Mouse (Mus musculus): ENCODE data around the gene Ccdc73. TPM values are rescaled to one million over a fixed set of nuclear protein-coding genes. Genes with fewer than 3 reads are reported as not detected.
"Not testable (repeated sequence)": the region's sequence is repeated elsewhere in the genome, so short reads cannot be mapped to it uniquely, and the experiment has no call there.

Ccdc73 gene
- total RNA-seq, 2 experiments from 2014 or later = 3.9 to 4.2 TPM

DNA sequence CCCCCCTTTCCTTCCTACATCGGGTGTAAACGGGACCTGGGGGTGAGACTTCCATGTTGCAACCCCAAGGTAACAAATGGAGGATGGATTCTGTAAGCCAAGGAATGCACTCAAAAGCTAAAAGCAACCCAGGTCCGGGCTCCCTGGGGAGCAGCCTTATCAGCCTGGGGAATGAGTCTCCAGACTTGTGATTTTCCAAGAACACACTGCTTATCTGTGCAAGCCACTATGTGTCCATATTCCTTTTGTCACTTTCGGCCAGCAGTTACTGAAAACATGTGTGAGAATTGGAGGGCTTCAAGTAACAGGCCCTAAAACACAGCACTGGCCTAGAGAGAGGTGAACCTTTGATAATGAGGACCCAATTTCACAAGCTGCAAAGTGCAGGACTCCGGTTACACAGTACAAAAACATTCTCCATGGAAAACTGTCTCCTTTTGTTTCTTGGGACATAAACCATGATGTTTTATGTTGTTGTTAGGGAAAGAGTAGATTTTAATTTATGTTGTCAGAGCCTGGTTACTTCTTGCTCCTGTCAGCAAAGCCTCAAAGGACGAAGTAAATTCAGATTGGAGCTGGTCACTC is 155.5 kb downstream of the Ccdc73 start:
- no peak for DNase-seq (ENCODE audit: low spot score)
- intact Hi-C loops (cut with DNase I) = no loop called here

DNA sequence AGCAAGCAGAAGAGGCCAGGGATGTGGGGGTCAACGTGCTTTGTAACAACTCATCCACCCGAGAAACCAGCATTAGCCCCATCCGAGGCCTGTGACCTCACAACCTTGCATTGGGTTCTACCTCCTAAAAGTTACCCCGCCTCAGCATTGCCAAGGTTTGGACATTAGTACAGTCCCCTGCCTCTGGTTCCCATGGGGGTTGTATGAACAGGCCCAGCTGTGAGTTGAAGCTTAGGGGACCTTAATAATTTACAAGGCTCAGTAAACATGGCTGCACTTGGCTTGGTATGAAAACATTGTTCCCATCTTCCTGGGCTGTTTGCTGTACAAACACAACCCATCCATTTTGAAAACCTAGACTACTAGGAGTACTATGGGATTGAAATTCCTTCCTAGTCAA is 156.2 kb downstream of the Ccdc73 start:
- DNase-seq (ENCODE audit: low spot score) = no peak
- intact Hi-C loops (cut with DNase I) = no loop called here

DNA sequence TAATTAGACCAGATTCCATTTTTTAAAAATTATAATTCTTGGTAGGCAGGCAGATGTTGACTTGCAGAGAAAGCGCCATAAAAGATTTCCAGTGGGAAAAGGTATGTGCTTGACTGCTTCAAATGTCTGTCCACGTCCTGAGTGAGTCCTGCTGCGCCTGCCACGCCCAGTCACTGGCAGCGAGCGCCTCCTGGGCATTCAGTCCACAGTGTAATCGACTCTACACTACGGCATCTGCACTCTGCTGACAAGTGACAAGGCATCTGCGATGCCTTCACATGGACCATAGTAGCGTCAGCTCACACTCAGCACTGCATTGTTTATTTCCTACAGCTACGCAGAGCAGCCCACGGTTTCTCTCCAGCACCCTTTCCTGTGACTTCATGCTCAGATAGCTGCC is 158.0 kb downstream of the Ccdc73 start:
- DNase-seq (ENCODE audit: low spot score); intact Hi-C loops (cut with DNase I): not testable (repeated sequence)

- intact Hi-C loops (cut with DNase I) = no loop called here
- no peak for DNase-seq (ENCODE audit: low spot score)
Measured at GRCm38 (mm10) chr2:105026950-105027695, 159.5 kb downstream of the Ccdc73 start.

DNA sequence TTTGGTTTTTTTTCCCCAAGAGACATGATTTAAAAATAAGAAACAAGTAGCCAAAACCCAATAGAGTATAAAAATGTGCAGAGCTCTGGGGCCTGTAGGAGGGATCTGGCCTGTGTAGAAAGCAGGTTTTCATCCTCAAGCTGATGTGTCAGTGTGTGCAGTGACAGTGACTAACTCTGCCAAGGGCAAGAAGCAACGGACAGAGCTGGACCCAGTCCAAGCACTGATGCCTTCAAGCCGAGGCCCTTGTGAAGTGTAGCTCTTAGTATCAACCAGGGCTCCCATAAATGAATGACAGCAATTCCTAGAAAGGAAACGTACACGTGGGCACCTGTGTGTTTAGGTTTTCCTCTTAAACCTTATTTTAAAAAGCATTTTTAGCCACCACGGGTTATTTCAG is 161.2 kb downstream of the Ccdc73 start:
- intact Hi-C loops (cut with DNase I) = no loop called here
- no peak for DNase-seq (ENCODE audit: low spot score)

DNA sequence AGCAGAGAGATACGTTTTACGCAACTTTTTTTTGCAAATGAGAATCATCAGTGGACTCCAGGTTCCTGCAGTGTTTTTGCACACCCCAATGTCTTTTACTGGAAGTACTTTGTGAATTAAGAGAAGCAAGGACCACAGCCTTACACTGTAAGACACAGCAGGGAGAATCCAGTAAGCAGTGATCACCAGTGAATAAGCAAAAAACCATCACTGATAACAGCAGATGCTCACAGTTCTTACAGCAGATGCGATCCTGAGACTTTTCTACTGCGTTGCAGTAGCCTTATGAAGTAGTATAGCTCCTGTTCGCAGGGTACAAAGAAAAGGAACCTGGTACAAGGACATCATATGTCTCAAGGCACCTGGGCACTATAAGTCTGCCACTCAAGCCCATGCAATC is 162.9 kb downstream of the Ccdc73 start:
- no peak for DNase-seq (ENCODE audit: low spot score)
- intact Hi-C loops (cut with DNase I) = no loop called here

DNA sequence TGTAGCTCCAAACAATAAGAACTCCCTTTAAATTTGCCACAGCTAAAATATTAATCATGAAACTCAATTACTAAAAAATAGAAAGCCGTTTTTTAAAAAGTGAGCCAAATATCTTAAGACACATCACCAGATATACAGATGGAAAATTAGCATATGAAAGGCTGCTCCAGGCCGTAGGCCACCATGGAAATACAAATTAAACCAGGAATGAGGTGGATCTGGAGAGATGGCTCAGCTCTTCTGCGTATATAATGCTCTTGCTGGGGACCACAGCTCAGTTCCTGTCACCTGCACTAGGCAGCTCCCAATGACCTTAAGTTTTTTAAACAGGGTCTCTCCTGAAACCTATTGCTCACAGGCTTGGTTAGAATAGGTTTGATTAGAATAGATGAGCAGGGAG is 166.5 kb downstream of the Ccdc73 start:
- intact Hi-C loops (cut with DNase I) = no loop called here
- DNase-seq (ENCODE audit: low spot score) = no peak

DNA sequence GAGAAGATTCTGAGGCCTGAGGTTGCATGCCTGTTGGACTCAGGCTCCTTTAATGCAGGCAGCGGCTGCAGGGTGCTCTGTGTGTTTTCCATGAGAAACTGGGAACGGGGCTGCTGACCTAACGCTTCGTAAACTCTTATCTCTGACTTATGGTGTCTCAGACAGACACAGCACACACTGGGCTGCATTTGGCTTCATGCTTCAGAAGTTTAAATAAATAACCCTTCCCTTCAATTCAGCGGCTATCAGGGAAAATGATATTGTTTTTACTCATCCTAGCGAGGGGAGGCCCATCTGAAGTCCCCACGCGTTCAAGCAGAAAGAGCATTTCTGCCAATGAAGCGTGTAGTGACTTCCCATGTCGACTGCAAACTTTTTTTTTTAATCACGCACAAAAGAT is 168.4 kb downstream of the Ccdc73 start:
- intact Hi-C loops (cut with DNase I) = no loop called here

GRCm38 (mm10) chr2:105036401-105037070 is 168.9 kb downstream of the Ccdc73 start:
- intact Hi-C loops (cut with DNase I) = no loop called here

More for the DNA sequence above, 168.4 kb downstream of the Ccdc73 start:
- DNase-seq (ENCODE audit: low spot score) = no peak

GRCm38 (mm10) chr2:105037956-105038569 is 170.5 kb downstream of the Ccdc73 start:
- DNase-seq (ENCODE audit: low spot score) = no peak
- intact Hi-C loops (cut with DNase I) = no loop called here

More at GRCm38 (mm10) chr2:105036401-105037070, 168.9 kb downstream of the Ccdc73 start:
- no peak for DNase-seq (ENCODE audit: low spot score)

GRCm38 (mm10) chr2:105038879-105039278 is 171.3 kb downstream of the Ccdc73 start:
- no peak for DNase-seq (ENCODE audit: low spot score)
- intact Hi-C loops (cut with DNase I) = no loop called here

GRCm38 (mm10) chr2:105040859-105041258 is 173.3 kb downstream of the Ccdc73 start:
- no peak for DNase-seq (ENCODE audit: low spot score)
- intact Hi-C loops (cut with DNase I) = no loop called here

GRCm38 (mm10) chr2:105043152-105043551 is 175.5 kb downstream of the Ccdc73 start:
- intact Hi-C loops (cut with DNase I) = no loop called here
- DNase-seq (ENCODE audit: low spot score) = no peak

- intact Hi-C loops (cut with DNase I) = no loop called here
Measured at GRCm38 (mm10) chr2:105048301-105048700, 180.7 kb downstream of the Ccdc73 start.

DNA sequence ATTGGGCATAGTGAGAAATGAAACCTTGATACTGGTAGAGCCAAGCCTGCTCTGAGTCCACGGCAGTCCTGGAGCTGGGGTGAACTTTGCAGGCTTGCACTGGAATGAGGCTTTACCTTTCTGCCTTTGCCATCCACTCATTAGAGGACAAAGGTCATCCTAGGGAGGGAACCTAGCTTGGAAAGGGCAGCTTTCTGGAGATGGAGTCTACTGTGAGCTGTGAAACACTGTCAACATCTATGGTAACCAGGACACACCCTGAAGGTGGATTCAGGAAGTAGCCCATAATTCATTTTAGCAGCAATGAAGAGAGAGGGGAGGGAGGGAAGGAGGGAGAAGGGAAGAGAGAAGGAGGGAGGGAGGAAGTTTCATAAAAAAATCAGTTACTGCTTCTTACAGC is 187.9 kb downstream of the Ccdc73 start:
- DNase-seq (ENCODE audit: low spot score) = no peak
- intact Hi-C loops (cut with DNase I) = no loop called here

More at GRCm38 (mm10) chr2:105048301-105048700, 180.7 kb downstream of the Ccdc73 start:
- no peak for DNase-seq (ENCODE audit: low spot score)

- intact Hi-C loops (cut with DNase I) = no loop called here
Measured at GRCm38 (mm10) chr2:105058577-105059116, 191.0 kb downstream of the Ccdc73 start.

DNA sequence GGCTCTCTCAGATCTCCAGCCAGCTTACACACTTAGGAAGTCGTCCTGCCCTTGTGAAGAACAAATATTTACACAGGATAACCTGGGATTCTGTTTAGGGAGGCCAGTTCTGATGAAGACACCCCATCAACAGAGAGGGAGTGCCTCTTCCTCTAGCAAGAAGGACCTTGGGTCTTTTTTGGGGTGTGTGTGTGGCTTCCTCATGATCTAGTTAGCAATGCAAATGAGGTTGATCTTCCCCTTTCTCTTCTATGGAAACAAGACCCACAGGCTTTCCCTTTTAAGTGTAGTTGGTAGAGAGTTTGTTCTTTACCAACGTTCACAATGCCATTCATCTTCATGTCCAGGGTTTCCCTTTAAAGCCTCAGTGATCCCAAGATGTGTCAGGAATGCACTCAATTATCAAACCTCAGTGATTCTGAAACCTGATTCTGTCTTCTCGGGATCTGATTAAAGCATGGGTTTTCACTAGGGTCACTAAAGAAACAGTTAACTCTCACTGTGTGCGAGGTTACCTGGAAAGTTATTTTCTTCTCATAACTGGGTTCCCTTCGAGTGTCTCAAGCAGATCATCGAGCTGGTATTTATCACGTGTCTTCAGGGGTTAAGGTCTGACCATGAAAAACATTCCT is 195.3 kb downstream of the Ccdc73 start:
- intact Hi-C loops (cut with DNase I) = no loop called here
- no peak for DNase-seq (ENCODE audit: low spot score)

More at GRCm38 (mm10) chr2:105058577-105059116, 191.0 kb downstream of the Ccdc73 start:
- DNase-seq (ENCODE audit: low spot score) = no peak

Data from heart, postnatal 25 days (tissue).